Mouse (Mus musculus) bone marrow macrophage, adult 2 months (primary cell): ENCODE measurements around the gene Megf11. TPM values are rescaled to one million over a fixed set of nuclear protein-coding genes. Genes with fewer than 3 reads are reported as not detected.
"Not testable (repeated sequence)": the region's sequence is repeated elsewhere in the genome, so short reads cannot be mapped to it uniquely, and the experiment has no call there.

Source experiments
- H3K27ac ChIP-seq: 2 replicates; pipeline ENCODE4 v1.5.1; 2012; ENCODE audit warnings: low read depth, low read length; ENCODE audit not compliant: insufficient read depth
- H3K4me1 ChIP-seq: 2 replicates; pipeline ENCODE4 v1.6.1; 2012; ENCODE audit warnings: low read length; ENCODE audit not compliant: control insufficient read depth, insufficient read depth
- H3K4me3 ChIP-seq: 2 replicates; pipeline ENCODE4 v1.5.1; 2012; ENCODE audit warnings: mild to moderate bottlenecking, low read length, moderate library complexity; ENCODE audit not compliant: insufficient read depth
- CTCF ChIP-seq: IDR thresholded peaks from 2 replicates; pipeline ENCODE4 v1.5.1; 2012; ENCODE audit warnings: low read depth, mild to moderate bottlenecking, low read length, moderate library complexity
- POLR2A ChIP-seq: IDR thresholded peaks from 2 replicates; pipeline ENCODE4 v1.6.1; 2012; ENCODE audit warnings: mild to moderate bottlenecking, low read depth, low read length, borderline replicate concordance
- polyA plus RNA-seq: library from polyadenylated mRNA; stranded (reverse); fragments of >200 nt; gene quantifications from 2 replicates; pipeline ENCODE4 v1.2.4, GENCODE M21; 2012; ENCODE audit not compliant: missing spikeins, insufficient read depth, insufficient read length

Megf11 gene
- polyA plus RNA-seq, 1 experiment, result not detected

DNA sequence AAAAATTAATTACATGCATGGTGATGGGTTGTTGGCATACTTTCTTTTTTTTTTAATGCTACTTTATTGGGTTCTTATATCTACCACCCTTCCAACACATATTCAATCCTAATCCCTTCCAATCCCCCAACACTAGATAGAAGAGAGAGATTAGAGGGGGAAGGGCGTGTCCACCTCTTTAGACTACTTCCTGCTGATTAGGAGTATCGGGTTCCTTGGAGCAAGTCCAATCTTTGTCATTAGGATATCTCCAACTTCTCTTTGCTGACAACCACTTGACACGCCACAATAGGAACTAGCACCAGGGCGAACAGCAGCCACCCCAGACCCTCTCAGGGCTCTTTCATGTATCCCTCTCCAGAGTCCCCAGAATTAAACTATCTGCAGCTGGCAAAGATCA, 266.3 kb downstream of the Megf11 start:
- Histone ChIP-seq H3K27ac (no peak overlapping the region), H3K4me3 (no peak overlapping the region), H3K4me1 (no peaks in the 10 kb centered on the region)
- TF ChIP-seq POLR2A (no peak), CTCF (no peak)

DNA sequence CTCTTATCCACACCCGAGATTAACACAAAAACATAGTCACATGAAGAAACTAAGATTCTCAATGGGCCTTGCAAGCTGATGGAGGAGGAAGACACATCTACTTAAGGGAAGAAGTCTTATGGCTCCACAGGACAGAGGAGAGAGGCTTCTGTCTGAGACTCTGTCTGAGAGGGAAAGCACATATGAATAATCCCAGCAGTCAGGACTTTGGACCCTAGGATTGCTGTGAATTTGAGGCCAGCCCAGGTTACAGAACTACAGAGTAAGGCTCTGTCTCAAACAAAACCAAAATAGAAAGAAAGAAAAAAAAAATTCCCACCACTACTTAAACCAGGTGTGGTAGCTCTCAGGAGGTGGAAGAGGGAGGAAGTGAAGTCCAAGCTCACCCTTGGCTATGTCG, 266.7 kb downstream of the Megf11 start:
- no peak overlapping the region for H3K4me3 ChIP-seq
- H3K4me1 ChIP-seq, result no peaks in the 10 kb centered on the region
- TF ChIP-seq CTCF, result no peak
- TF ChIP-seq POLR2A, result no peak
- H3K27ac ChIP-seq, result no peak overlapping the region

DNA sequence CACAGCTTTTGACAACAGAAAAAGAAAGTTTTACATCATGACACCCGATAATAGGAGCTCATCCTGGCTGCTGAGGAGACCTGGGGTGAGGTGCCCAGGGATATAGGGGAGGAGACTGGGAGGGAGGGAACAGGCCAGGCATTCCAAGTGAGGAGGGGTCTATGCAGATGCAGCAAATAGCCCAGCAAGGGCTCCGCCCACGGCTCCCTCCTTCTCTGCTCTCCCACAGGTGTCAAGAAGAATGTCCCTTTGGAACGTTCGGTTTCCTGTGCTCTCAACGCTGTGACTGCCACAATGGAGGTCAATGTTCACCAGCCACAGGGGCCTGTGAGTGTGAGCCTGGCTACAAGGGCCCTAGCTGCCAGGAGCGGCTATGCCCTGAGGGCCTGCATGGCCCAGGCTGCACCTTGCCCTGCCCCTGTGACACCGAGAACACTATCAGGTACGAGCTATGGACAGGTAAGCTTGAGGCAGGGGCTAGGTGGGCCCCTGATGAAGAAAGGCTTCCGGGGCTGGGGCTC, 267.5 kb downstream of the Megf11 start:
- Histone ChIP-seq H3K27ac (no peak overlapping the region), H3K4me3 (no peak overlapping the region), H3K4me1 (no peaks in the 10 kb centered on the region)
- no peak for TF ChIP-seq CTCF
- no peak for TF ChIP-seq POLR2A

DNA sequence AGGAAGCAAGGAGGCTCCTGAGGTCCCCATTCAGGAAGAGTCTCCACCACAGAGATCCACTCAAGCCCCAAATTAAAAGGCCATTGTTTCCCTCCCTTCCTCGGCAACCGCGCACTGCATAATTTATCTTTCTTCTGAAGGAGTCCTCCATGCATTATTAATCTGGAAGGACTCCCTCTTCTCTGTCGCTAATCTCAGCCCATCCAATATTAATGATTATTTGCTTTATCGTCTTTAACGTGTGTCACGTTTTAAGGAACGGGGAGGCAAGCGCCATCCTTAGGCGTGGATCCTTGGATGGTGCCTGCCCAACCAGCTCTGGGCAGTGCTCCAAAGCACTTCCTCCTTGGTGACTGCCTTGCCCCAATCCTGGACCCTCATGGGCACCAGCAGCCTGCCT, 269.3 kb downstream of the Megf11 start:
- no peak overlapping the region for H3K27ac ChIP-seq
- TF ChIP-seq POLR2A (no peak), CTCF (no peak)
- no peaks in the 10 kb centered on the region for H3K4me1 ChIP-seq
- no peak overlapping the region for H3K4me3 ChIP-seq

DNA sequence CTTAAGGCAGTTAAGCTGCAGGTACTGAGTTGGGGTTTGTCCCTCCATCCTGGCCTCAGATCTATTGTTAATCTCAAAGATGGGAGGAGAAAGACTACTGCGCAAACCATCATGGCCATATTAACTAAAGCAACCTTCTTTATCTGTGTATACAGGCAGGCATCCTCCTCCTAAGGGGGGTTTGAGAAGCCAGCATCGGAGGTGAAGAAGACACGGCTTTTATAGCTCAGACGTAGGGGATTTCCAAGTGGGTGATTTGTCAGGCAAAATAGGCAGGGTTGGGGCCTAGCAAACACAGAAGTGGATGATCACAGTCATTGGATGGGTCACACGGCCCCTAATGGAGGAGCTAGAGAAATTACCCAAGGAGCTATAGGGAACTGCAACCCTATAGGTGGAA, 271.2 kb downstream of the Megf11 start:
- TF ChIP-seq POLR2A (no peak), CTCF (no peak)

DNA sequence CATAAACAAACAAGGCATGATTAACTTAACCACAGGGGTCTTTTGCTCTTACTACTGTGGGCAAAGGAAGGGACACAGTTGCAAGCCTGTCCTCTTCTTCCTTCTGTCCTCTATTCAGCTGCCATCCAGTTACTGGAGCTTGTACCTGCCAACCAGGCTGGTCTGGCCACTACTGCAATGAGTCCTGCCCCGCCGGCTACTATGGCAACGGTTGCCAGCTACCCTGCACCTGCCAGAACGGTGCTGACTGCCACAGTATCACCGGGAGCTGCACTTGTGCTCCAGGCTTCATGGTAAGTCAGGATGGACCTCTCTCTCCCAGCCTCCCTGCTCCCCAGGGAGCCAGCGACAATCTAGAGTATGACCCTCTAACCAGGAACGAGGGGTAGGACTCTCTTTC, 274.8 kb downstream of the Megf11 start:
- Histone ChIP-seq H3K27ac (no peak overlapping the region), H3K4me3 (no peak overlapping the region), H3K4me1 (no peaks in the 10 kb centered on the region)
- TF ChIP-seq CTCF (no peak), POLR2A (no peak)

More for the DNA sequence above, 271.2 kb downstream of the Megf11 start:
- no peak overlapping the region for H3K4me3 ChIP-seq
- no peak overlapping the region for H3K27ac ChIP-seq
- H3K4me1 ChIP-seq, result no peaks in the 10 kb centered on the region

DNA sequence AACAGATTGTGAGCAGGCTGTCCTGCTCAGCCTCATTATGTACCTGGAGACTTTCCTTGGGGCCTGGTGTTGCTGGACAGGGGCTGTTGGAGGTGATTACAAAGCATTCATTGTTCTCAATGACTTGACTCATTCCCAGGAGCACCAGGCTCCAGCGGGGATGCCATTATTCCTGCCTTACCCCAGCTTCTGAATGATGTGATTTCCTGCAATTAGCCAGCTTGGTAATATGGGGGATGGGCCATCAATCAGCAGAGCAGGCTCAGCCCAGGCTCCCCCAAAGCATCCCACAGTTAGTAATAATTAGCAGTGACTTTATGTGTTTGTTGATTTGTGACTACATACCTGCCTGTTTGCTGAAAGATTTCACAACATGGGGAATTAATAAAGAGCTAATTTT, 279.2 kb downstream of the Megf11 start:
- Histone ChIP-seq H3K4me1 (0 out of 2 replicates have a peak, but pooled peaks cover 3% of the 10 kb centered on the region), H3K4me3 (no peak overlapping the region), H3K27ac (no peak overlapping the region)
- TF ChIP-seq POLR2A (no peak), CTCF (no peak)

DNA sequence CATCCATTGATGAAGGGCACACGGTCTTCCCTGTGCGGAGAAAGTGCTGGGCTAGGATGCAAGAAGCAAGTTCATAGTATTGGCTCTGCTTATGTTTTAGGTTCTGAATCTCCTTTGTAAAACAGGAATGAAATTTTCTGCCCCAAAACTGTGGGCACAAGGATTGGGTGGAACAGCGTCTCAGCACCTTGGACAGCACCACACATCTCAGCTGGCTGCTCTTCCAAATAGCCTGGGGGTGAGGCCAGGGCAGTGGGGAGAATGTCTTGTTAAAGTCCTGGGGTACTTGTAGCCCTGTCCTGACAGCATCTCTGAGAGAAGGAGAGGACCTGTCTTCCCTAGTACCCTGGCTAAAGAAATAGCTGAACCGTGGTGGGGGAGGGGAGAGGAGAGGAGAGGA, 281.1 kb downstream of the Megf11 start:
- Histone ChIP-seq H3K4me1 (0 out of 2 replicates have a peak, but pooled peaks cover 3% of the 10 kb centered on the region), H3K4me3 (no peak overlapping the region), H3K27ac (no peak overlapping the region)
- no peak for TF ChIP-seq POLR2A
- no peak for TF ChIP-seq CTCF

DNA sequence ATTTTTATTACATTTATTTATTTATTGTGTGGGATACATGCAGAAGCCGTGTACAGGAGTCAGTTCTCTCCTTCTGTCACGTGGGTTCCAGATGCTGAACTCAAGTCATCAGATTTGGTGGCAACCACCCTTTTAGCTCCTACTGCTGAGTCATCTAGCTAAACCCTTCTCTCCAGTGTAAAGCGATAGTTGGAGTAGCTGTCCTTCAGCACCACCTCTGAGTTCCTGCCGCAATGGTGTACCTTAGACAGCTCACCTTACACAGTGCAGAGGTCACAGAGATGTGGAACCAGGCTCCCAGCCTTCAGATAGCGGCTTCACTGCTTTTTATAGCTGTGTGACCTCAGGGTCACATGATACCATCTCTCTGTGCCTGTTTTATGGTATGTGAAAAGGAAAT, 282.1 kb downstream of the Megf11 start:
- H3K4me1 ChIP-seq, result peaks cover 6% of the 10 kb centered on the region
- no peak overlapping the region for H3K27ac ChIP-seq
- TF ChIP-seq POLR2A, result no peak
- no peak for TF ChIP-seq CTCF
- no peak overlapping the region for H3K4me3 ChIP-seq

DNA sequence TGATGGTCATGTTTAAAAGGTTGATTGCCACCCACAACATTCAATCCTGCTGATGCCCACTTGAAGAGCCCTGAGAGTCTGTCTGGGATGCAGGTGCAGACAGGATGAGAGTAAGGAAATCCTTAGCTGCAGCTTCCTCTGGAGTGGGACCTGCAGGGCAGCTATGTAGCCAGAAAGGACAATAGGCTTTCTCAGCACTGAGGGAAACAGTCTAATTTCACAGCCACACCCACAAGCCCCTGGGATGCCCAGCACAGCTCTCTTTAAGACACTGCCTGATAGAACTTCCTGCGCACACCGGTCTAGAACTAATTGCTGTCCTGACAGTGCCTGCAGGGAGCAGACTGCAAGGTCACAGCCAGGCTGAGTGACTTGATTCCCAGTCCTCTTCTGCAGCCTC, 282.6 kb downstream of the Megf11 start:
- Histone ChIP-seq H3K27ac (no peak overlapping the region), H3K4me1 (peaks cover 6% of the 10 kb centered on the region), H3K4me3 (no peak overlapping the region)
- TF ChIP-seq POLR2A (no peak), CTCF (no peak)

DNA sequence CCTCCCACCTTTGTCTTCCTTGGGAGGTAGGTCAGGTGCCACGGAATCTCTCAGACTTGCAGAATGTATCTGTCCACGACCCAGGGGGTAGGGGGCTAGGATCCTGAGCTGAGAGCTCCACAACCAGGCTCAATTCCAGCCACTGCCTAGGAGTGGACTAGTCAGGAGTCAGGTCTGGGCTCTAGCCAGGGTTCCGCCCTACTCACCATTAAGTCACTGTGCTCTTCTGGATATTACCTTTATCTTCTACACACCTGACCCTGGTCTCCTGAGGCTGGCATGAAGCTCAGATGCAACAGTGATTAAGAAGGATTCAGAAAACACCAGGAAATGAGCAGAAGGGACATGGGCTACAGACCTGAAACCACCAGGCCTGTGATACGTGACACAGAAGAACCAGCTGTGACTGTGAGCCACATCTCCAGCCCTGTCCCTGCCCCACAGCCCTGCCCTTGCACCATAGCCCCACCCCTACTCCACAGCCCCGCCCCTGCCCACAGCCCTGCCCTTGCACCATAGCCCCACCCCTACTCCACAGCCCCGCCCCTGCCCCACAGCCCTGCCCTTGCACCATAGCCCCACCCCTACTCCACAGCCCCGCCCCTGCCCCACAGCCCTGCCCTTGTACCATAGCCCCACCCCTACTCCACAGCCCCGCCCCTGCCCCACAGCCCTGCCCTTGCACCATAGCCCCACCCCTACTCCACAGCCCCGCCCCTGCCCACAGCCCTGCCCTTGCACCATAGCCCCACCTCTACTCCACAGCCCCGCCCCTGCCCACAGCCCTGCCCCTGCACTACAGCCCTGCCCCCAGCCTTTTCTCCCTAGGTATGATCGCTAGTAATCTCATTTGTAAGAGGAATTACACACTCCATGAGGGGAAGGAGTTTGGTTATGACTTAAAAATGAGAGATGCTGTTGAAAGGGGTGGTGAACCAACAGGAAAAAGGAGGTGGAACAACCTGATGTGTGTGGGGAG, 286.2 kb downstream of the Megf11 start:
- H3K4me3 ChIP-seq, H3K4me1 ChIP-seq, H3K27ac ChIP-seq: not testable (repeated sequence)
